Mouse (Mus musculus): ENCODE results near the gene Pde6g.

Pde6g gene

GRCm38 (mm10) chr11:120467051-120467735 lies 13.9 kb upstream of the Pde6g start, which contains the start of gene Arl16:
Gene Arl16, minus strand, starts transcription at chr11:120467607.
- DNase-seq (ENCODE audit: low spot score in 2 of 2): peak; percentile 88 to 89

DNA sequence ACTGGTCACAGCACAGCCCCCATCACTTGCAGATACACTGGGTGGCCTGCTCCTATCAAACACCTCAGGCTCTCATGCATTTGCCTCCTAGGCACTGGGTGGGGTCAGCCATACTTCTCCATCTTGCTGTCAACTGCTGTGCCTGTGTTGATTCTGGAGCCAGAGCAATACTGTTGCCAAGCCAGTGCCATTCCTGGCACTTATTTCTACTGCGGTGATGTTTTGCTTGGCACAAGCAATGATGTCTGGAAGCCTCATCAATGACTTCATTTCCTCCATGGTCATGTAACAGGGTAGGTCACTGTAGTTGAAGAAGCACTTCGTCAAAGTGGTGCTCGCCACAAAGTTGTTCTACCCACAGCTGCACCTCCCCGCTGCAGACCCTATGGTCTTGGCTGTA lies 12.2 kb upstream of the Pde6g start:
- no peak for DNase-seq (ENCODE audit: low spot score in 2 of 2)

DNA sequence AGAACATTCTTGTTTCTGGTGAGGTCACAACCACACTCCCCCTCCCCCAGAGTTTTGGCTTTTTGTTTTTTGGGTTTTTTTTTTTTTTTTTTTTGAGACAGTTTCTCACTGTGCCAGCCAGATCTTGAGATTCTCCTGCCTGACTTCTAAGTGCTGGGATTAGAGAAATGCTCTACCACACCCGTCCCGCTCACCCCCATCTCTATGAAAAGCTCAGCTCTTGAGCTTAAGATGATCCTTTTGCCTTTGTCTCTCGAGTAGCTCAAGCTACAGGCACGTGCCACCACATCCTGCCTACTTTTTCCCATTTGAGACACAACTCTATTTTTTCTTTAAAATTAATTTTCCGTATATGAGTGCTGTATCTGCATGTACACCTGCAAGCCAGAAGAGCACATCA lies 11.1 kb upstream of the Pde6g start:
- no peak for DNase-seq (ENCODE audit: low spot score in 2 of 2)

DNA sequence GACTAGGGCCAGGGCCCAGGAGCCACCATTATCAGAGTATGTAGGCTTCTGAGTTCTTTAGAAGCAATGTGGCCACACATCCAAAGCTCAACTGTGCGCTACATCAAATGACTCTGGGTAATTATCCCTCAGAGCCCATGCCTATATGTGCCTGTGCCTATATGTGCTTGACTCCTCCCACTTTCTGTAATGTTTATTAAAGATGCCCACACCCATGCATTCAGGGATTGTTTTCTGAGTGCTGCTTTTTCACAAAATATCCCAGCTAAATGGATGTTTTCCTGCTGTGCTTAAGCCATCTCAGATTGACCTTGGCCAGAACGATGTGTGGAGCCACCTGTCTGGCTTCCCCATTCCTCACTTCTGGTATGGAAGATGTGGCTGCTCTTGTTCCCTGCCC lies 10.2 kb upstream of the Pde6g start:
- DNase-seq (ENCODE audit: low spot score in 2 of 2): no peak

DNA sequence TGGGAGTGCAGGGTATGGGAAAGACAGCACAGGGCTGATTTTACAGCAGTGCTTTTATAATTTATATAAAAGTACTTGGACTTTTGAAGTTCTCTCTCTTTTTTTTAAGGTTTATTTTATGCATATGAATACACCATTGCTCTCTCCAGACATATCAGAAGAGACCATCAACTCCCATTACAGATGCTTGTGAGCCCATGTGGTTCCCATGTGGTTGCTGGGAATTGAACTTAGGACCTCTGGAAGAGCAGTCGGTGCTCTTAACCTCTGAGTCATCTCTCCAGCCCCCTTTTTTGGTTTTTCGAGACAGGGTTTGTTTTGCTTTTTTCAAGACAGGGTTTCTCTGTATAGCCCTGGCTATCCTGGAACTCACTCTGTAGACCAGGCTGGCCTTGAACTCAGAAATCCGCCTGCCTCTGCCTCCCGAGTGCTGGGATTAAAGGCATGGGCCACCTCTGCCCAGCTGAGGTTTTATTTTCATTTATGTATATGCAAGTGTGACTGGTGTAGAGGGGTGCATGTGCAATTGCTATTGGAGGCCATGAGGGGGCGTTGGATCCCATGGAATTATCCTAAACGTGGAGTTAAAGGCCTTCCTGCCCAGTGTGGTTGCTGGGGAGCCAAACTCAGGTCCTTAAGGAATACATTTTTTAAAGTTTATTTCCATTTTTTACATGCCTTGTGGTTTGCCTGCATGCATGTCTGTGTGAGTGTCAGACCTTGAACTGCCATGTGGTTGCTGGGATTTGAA lies 5.7 kb upstream of the Pde6g start:
- DNase-seq (ENCODE audit: low spot score in 2 of 2): no peak

DNA sequence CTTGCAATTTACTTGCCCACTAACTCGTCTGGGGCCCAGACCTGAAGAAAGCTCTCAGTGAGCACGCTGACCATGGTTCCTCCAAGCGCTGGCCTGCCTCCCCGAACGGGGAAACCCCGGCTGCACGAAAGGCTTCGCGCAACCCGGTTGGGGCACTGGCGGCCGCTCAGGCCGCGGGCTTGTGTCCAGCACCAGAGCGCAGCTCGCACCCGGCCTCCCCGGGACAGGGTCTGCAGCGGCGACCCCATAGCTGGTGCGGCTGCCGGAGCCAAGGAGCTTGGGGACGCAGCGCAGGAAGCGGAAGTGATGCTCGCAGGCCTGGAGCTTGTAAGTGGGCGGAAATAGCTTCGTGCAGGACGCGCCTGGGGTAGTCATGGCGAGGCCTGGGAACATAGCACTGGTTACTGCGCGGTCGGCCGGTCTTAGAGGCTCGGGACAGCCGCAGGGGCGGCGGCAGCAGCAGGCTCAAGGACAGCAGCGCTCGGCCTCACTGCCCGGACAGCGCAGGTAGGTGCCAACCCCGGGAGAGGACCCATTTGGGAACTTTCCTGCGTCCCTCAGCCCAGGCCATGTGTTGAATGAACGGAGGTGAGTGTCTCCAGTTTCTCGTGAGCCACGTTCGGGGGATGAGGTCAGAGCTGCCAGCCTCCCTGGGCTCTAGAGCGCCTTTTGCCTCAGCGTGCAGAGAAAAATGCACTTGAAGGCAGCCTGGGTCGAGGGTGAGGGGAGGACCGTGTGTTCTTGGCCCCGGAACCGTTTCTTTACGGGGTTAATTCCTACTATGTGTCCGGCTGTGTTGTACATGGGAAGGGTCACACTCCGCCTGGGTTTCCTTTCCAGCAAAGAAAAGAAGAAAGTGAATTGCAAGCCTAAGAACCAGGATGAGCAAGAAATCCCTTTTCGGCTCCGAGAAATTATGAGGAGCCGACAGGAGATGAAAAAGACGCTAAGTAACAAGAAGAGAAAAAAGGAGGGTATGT lies 4.8 kb upstream of the Pde6g start, which contains the start of the genes Oxld1 and Ccdc137:
Gene Oxld1, minus strand, starts transcription at position 297 of the 980 bp plus-strand sequence.
Gene Ccdc137, plus strand, starts transcription at position 344 of the 980 bp plus-strand sequence.
- DNase-seq (ENCODE audit: low spot score in 2 of 2): peak; percentile 50 to 63

- no peak for DNase-seq (ENCODE audit: low spot score in 2 of 2)
Observed at GRCm38 (mm10) chr11:120457370-120457769, 4.1 kb upstream of the Pde6g start.

DNA sequence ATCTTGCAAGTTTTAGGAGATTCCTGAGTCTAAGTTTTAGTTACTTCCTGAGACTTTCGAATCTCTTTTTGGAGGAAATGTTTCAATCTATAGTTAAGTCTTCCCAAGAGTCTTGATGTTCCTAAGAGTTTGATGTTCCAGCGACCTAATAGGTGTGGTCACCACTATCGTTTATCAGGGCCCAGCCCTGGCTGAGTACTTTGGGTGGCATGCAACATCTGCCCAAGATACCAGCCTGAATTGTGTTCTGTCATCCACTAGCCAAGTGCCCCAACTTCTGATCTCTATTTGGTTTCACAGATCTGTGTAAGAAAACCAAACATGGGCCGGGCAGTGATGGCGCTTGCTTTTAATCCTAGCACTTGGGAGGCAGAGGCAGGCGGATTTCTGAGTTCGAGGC lies 2.1 kb upstream of the Pde6g start:
- DNase-seq (ENCODE audit: low spot score in 2 of 2): no peak

GRCm38 (mm10) chr11:120454965-120455364 lies 1.7 kb upstream of the Pde6g start:
- no peak for DNase-seq (ENCODE audit: low spot score in 2 of 2)

DNA sequence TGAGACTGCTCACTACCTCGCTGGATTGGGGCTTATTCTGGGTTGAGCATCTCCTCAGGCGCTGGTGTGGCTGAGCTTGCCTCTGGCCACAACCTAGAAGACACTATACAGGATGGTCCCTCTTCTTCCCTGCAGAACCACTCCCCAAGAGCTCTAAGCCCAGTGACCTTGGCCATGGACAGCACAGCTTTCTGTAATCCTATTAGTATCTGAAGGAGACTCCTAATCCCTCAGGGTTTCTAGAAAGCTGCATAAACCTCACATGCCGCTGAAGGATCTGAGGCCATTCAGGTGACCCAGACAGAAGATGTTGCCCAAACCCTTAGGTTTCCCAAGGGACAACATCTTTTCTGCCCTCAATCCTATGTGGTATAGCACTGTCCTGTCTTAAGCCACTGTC lies 1.1 kb downstream of the Pde6g start:
- DNase-seq (ENCODE audit: low spot score in 2 of 2): no peak

DNA sequence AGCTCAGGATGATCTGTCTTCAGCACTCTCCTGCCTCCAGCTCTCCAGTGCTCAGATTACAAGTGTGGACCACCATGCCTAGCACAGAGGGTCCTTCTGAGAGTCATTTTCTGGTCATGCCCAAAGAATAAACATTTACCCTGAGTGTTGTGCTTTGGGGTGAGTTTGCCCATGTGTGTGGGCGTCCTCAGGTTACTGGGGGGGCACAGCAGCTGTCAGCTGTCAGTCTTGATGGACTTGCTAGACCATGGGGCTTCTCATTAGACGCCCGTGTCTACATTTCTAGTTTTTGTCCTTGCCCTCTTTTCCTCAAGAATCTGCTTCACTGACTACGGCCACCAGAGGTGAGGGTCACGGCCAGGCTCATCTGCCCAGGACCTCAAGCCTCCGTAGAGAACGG lies 6.1 kb downstream of the Pde6g start:
- DNase-seq (ENCODE audit: low spot score in 2 of 2): no peak

- DNase-seq (ENCODE audit: low spot score in 2 of 2): no peak
Observed at GRCm38 (mm10) chr11:120445475-120445874, 7.8 kb downstream of the Pde6g start.

DNA sequence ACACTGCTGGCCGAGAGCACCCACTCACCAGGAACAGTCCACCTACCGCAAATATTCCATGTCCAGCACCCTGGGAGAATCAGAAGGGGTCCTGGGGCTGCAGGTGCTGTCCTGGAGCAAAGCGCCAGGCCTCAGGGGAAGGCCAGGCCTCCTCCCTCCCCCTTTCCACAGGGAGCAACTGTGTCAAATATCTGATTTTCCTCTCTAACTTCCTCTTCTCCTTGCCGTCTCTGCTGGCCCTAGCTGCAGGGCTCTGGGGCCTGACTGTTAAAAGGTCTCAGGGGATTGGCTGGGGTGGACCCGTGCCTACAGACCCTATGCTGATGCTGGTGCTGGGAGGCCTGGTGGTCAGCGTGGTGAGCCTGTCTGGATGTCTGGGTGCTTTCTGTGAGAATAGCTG lies 9.2 kb downstream of the Pde6g start:
- no peak for DNase-seq (ENCODE audit: low spot score in 2 of 2)

DNA sequence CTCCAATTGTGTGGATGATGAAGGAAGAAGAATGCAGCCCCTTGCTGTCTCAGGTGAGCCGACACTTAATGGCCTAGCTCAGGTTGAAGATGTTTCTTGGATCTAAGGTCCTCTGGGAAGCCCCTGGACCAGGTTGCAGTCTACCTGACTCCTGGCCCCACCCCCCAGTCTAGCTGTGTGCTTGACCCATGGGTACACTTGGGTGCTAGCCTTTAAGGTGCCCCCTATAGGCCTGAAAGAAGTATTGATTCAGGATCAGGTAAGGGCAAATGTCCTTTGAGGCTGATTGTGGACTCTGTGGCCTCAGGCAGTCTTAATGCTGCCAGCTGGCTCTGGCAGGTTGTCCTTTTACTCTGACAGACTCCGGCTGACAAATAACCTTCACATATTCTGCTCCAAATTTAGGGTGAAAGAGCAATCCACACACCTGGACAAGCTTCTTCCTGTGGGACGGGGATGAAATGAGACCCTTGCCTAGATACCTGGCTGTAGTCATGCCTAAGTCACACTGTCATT lies 10.5 kb downstream of the Pde6g start:
- DNase-seq (ENCODE audit: low spot score in 2 of 2): no peak

DNA sequence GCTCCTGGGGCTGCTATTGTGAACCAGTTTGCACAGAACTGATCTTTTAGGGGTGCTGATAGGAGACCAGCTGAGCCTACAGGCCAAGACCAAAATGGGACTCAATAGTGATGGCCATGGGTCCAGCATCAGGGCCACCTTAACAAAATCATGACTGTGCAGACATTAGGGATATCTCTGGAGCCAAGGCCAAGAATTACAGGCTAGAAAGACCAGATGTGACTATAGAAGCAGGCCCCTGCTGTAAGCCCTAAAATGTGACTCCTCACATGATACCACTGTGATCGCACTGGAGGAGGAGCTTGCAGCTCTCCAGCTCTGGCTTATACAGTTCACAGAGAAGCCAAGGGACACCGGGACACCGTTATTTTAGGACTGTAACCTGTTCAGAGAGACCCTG lies 11.0 kb downstream of the Pde6g start, which contains the start of gene Tspan10:
Gene Tspan10, plus strand, starts transcription at position 301 of the 400 bp plus-strand sequence.
- DNase-seq (ENCODE audit: low spot score in 2 of 2): no peak

GRCm38 (mm10) chr11:120437857-120438385 lies 15.4 kb downstream of the Pde6g start:
- DNase-seq (ENCODE audit: low spot score in 2 of 2): no peak

DNA sequence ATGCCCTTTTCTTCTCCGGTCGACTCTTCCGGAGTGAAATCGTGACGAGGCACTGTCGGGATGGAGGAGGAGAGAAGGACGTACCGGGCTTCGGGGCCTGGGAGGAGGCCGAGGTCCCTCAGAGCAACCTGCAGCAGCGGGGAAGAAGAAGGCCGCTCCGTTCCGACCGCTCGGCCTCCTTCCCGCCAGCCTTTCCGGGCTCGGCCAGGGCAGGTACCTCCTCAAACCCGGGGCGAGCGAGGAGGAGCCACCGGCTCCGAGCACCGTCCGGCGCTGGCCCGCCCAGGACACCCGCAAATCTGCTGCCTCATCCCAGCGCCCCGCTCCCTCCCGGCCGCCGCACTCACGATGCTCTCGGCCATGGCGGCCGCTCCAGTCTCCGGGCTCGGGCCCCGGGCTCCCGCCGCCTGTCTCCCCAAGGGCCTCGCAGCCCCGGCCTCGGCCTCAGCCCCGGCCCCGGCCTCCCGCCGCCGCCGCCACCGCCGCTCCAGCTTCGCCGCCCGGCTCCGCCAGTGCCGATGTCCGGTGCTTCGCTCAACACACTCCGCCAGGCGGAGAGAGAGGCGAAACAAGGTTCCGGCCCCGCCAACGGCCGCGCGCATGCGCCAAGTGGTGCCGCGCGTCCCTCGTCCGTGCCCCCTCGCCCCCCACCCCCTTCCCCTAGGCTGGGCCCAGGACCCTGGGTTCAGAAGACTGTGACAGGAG lies 16.0 kb downstream of the Pde6g start, which contains the start of gene Nploc4:
Gene Nploc4, minus strand, starts transcription at position 557 of the 705 bp plus-strand sequence.
- DNase-seq (ENCODE audit: low spot score in 2 of 2): peak; percentile 84 to 91

- no peak for DNase-seq (ENCODE audit: low spot score in 2 of 2)
Observed at GRCm38 (mm10) chr11:120426727-120427126, 26.6 kb downstream of the Pde6g start.

- peak in 1 of 2 experiments; percentile 47 for DNase-seq (ENCODE audit: low spot score in 2 of 2)
Observed at GRCm38 (mm10) chr11:120423569-120424295, 29.6 kb downstream of the Pde6g start.

Data from spleen, postnatal 14 days (tissue).